Mouse (Mus musculus): ENCODE data around the gene Dcun1d2.

DNA sequence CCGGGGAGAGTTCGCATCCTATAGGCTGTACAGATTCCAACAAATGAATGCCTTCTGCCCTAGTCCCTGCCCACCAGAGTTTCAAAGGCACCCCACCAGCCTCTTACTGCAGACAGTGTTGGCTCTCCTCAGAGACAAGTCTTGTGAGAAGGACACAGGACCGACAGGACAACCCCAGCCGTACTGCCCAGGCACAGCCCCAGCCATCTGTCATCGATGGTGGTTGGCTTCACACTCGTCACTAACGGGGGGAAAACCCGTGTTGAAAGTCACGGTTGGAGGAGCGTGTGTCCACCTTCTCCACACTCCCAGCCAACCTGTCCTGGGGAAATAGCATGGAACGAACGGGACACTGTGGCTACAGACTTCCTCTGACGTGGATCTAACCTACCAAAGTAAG, 53.1 kb downstream of the Dcun1d2 start:
- TF ChIP-seq CTCF (IDR thresholded peaks at IDR 0.05; ENCODE audit: borderline replicate concordance, control insufficient read depth, extremely low read depth, insufficient read depth, low read length, poor library complexity) (no peak), POLR2A (IDR thresholded peaks at IDR 0.05; ENCODE audit: control insufficient read depth, extremely low read depth, insufficient read depth, low read length, poor library complexity) (no peak)
